Mouse (Mus musculus): ENCODE measurements around the gene Gpr37l1. TPM values are rescaled to one million over a fixed set of nuclear protein-coding genes. Genes with fewer than 3 reads are reported as not detected.

Gpr37l1 gene
- total and polyA plus RNA-seq, 3 experiments = not detected

DNA sequence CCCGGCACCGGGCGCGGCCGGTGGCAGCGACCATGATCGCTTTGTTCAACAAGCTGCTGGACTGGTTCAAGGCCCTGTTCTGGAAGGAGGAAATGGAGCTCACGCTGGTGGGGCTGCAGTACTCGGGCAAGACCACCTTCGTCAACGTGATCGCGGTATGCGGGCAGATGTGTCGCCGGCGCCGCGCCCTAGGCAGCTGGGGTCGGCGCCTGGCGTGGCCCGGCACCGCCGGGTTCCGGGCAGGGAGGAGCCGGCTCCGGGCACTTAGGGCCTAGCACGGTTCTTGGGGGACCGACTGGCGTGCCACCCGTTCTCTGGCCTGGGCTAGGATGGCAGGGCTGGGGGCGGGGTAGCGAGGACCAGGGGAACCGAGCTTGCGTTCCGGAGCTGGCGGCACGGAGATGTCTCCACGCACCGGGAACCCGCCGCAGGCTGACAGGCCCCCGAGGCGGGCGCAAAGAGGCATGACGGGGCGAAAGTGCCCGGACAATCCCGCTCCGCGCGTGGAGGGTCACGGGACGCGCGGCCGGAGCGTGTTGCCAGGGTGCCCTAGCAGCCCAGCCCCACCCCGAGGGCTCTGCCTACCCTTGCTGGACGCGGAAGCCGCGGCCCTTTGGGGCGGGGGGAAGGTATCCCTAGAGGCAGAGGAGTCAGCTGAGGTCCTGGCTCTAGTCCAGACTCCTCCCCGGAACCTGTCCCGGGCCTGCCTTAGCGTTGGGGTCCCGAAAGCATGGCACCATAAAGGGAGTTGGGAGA is 20.4 kb downstream of the Gpr37l1 start (continued):
- TF ChIP-seq JUN (IDR thresholded peaks at IDR 0.05; ENCODE audit: insufficient read depth, low read depth, low read length) (no peak), POLR2A (IDR thresholded peaks at IDR 0.05; ENCODE audit: low read depth, low read length) (peak; percentile 46; the same call in 1 of the 2 replicates), ZKSCAN1 (IDR thresholded peaks at IDR 0.05; ENCODE audit: borderline replicate concordance, low read depth, low read length) (no peak), ETS1 (conservative IDR thresholded peaks at IDR 0.05; ENCODE audit: low read depth, low read length) (peak; percentile 45), MYC (IDR thresholded peaks at IDR 0.05; ENCODE audit: low read depth, low read length) (0 out of 2 replicates have a peak, but pooled peaks have one; percentile 9), EP300 (IDR thresholded peaks at IDR 0.05; ENCODE audit: low read length) (no peak), HCFC1 (IDR thresholded peaks at IDR 0.05; ENCODE audit: low read depth, low read length) (no peak), MAX (IDR thresholded peaks at IDR 0.05; ENCODE audit: low read length) (no peak), ELF1 (IDR thresholded peaks at IDR 0.05; ENCODE audit: low read depth, low read length) (peak; percentile 86)

DNA sequence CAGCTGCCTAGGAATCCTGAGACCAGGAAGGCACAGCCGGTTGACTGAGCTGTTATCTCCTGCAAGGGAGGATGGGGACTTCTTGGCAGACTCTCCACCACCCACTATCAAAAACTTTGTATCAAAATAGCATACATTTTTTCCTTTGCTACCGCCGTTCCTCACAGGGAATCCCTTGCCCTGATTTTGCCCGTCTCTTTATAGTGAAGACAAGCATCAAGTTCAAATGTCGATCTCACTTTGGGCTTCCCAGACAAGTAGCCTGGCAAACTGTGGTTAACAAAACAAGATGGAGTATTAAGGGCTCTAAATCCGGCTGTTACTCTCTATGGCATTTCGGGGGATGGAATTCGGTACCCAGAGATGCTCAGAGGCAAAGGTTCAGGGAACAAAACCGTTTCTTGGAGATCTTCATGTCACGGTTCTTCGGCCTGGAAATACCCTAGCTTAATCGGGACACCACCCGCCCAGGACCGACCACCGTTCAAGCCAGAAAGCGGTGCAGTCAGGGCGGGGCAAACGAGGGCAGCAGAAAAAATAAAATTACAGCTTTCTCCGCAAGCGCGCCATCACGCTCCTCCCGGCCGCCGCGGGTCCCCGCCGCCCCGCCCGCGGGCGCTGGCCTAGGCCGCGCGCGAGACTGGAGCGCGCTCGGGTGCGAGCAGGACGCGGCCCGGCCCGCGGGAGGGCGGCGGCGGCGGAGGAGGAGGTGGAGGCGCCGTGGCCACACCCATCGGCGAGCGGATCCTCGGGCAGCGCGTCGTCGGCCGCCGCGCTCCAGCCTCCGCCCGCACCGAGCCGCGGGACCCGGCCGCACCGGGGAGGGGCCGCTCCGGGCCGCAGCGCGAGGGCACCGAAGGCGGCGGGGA is 21.2 kb downstream of the Gpr37l1 start, which contains the start of gene Arl8a:
Gene Arl8a (plus strand): TSS at position 748 of the 869 bp plus-strand sequence.
- Histone ChIP-seq H3K27ac (ENCODE audit: insufficient read depth, low read depth) (peak within 1 kb of the TSS; percentile 34), H3K4me2 (ENCODE audit: insufficient read depth, low read depth, poor library complexity, severe bottlenecking) (peak within 1 kb of the TSS; percentile 88), H3K27me3 (replicated peaks) (no peaks in the 10 kb centered on the region), H3K9ac (ENCODE audit: insufficient read depth, low read depth) (peak within 1 kb of the TSS; percentile 67), H3K4me3 (replicated peaks in 1 of 3; ENCODE audit: low read depth in 2 of 3, low read length in 2 of 3, poor library complexity in 1 of 3) (peak within 1 kb of the TSS; percentile 79 to 86 (median 82)), H3K4me1 (ENCODE audit: control insufficient read depth in 1 of 2, insufficient read depth in 2 of 2) (peaks cover 10 to 67% of the 10 kb centered on the region in 2 experiments), H3K36me3 (replicated peaks in 1 of 2; ENCODE audit: control insufficient read depth in 1 of 2, insufficient read depth in 1 of 2, low read length in 1 of 2) (peaks cover 29 to 66% of the 10 kb centered on the region in 2 experiments), H3K79me2 (replicated peaks; ENCODE audit: control insufficient read depth, extremely low read depth, insufficient read depth, poor library complexity, severe bottlenecking) (peaks cover 14% of the 10 kb centered on the region), H3K9me3 (replicated peaks; ENCODE audit: low read length) (no peaks in the 10 kb centered on the region)
- DNase-seq (ENCODE audit: extremely low read depth) = no peak
- TF ChIP-seq KAT2A (IDR thresholded peaks at IDR 0.05; ENCODE audit: insufficient replicate concordance, low read length) (no peak), MEF2A (IDR thresholded peaks at IDR 0.05; ENCODE audit: borderline replicate concordance, low read depth, low read length) (peak; percentile 18; the same call in 1 of the 2 replicates), GABPA (IDR thresholded peaks at IDR 0.05; ENCODE audit: insufficient replicate concordance, low read depth, low read length) (no peak), PAX5 (IDR thresholded peaks at IDR 0.05; ENCODE audit: low read length) (no peak), CHD2 (IDR thresholded peaks at IDR 0.05; ENCODE audit: low read length) (0 out of 2 replicates have a peak, but pooled peaks have one; percentile 15), CHD1 (IDR thresholded peaks at IDR 0.05; ENCODE audit: low read depth, low read length) (no peak), ZKSCAN1 (IDR thresholded peaks at IDR 0.05; ENCODE audit: borderline replicate concordance, low read depth, low read length) (no peak), NELFE (IDR thresholded peaks at IDR 0.05; ENCODE audit: low read depth, low read length) (no peak), POLR2A (IDR thresholded peaks at IDR 0.05; ENCODE audit: low read depth, low read length) (peak; percentile 32), CTCF (conservative IDR thresholded peaks at IDR 0.05 in 1 of 2, IDR thresholded peaks at IDR 0.05 in 1 of 2; ENCODE audit: low read depth in 2 of 2, low read length in 2 of 2) (no peak), USF2 (conservative IDR thresholded peaks at IDR 0.05; ENCODE audit: low read depth, low read length) (no peak), NRF1 (IDR thresholded peaks at IDR 0.05; ENCODE audit: low read depth, low read length) (0 out of 2 replicates have a peak, but pooled peaks have one; percentile 16)
- in situ Hi-C loops (cut with MboI; ENCODE audit: low pct_ligation_motif_present, low pct_unique_long_range_greater_than_20kb, low sequenced_read_pairs) = no loop called here
- dilution Hi-C loops (cut with MboI; ENCODE audit: extremely low pct_ligation_motif_present, extremely low pct_unique_long_range_greater_than_20kb, low sequenced_read_pairs) = no loop called here

Measured in CH12.LX (cell line).